Mouse (Mus musculus): ENCODE measurements around the gene Golim4. TPM values are rescaled to one million over a fixed set of nuclear protein-coding genes. Genes with fewer than 3 reads are reported as not detected.

The Golim4 gene
- polyA plus RNA-seq, 2 experiments: 12.5 to 18.8 TPM

- no peak for DNase-seq (ENCODE audit: low read depth in 3 of 3, low spot score in 3 of 3)
- TF ChIP-seq EP300 (IDR thresholded peaks at IDR 0.05; ENCODE audit: low read depth): no peak
- TF ChIP-seq CTCF (IDR thresholded peaks at IDR 0.05; ENCODE audit: low read depth): peak; percentile 62
- no peak for ATAC-seq (ENCODE audit: insufficient read depth)
- Histone ChIP-seq H3K36me3 (replicated peaks; ENCODE audit: control insufficient read depth, insufficient read depth, low read depth) (peaks cover 8% of the 10 kb centered on the region), H3K4me2 (ENCODE audit: low read depth) (no peak overlapping the region), H3K4me3 (ENCODE audit: insufficient read depth in 1 of 2, low read depth in 2 of 2, low read length in 2 of 2) (no peak overlapping the region), H3K27ac (no peak overlapping the region), H3K9ac (replicated peaks) (no peak overlapping the region), H3K27me3 (ENCODE audit: control insufficient read depth, insufficient read depth, low read length) (no peaks in the 10 kb centered on the region), H3K4me1 (replicated peaks; ENCODE audit: control insufficient read depth in 2 of 2, insufficient read depth in 2 of 2, low read length in 1 of 2) (no peaks in the 10 kb centered on the region), H3K9me3 (ENCODE audit: control insufficient read depth, low read length) (no peaks in the 10 kb centered on the region)
- WGBS (ENCODE audit: insufficient replicate concordance): 68% methylated on average over 2 of the region's 2 CpGs
Observed at GRCm38 (mm10) chr3:75879269-75879668, 77.5 kb downstream of the Golim4 start.

- Histone ChIP-seq H3K4me1 (replicated peaks; ENCODE audit: control insufficient read depth in 2 of 2, insufficient read depth in 2 of 2, low read length in 1 of 2) (no peaks in the 10 kb centered on the region), H3K9me3 (ENCODE audit: control insufficient read depth, low read length) (no peaks in the 10 kb centered on the region), H3K4me3 (ENCODE audit: insufficient read depth in 1 of 2, low read depth in 2 of 2, low read length in 2 of 2) (no peak overlapping the region), H3K27ac (no peak overlapping the region), H3K36me3 (replicated peaks; ENCODE audit: control insufficient read depth, insufficient read depth, low read depth) (no peaks in the 10 kb centered on the region), H3K27me3 (ENCODE audit: control insufficient read depth, insufficient read depth, low read length) (no peaks in the 10 kb centered on the region), H3K4me2 (ENCODE audit: low read depth) (no peak overlapping the region), H3K9ac (replicated peaks) (no peak overlapping the region)
- ATAC-seq (ENCODE audit: insufficient read depth): no peak
- DNase-seq (ENCODE audit: low read depth in 3 of 3, low spot score in 3 of 3): no peak
- no peak for TF ChIP-seq CTCF (IDR thresholded peaks at IDR 0.05; ENCODE audit: low read depth)
- TF ChIP-seq EP300 (IDR thresholded peaks at IDR 0.05; ENCODE audit: low read depth): no peak
- WGBS (ENCODE audit: insufficient replicate concordance): 19% methylated on average over 1 of the region's 1 CpGs
Observed at GRCm38 (mm10) chr3:75868886-75869285, 87.9 kb downstream of the Golim4 start.

GRCm38 (mm10) chr3:75864203-75864602, 92.5 kb downstream of the Golim4 start:
- ATAC-seq (ENCODE audit: insufficient read depth) (no peak), DNase-seq (ENCODE audit: low read depth in 3 of 3, low spot score in 3 of 3) (no peak)
- H3K9me3 ChIP-seq (ENCODE audit: control insufficient read depth, low read length): no peaks in the 10 kb centered on the region
- H3K4me1 ChIP-seq (replicated peaks; ENCODE audit: control insufficient read depth in 2 of 2, insufficient read depth in 2 of 2, low read length in 1 of 2): no peaks in the 10 kb centered on the region
- H3K36me3 ChIP-seq (replicated peaks; ENCODE audit: control insufficient read depth, insufficient read depth, low read depth): no peaks in the 10 kb centered on the region
- H3K4me2 ChIP-seq (ENCODE audit: low read depth): no peak overlapping the region
- no peak overlapping the region for H3K9ac ChIP-seq (replicated peaks)
- H3K27me3 ChIP-seq (ENCODE audit: control insufficient read depth, insufficient read depth, low read length): no peaks in the 10 kb centered on the region
- no peak overlapping the region for H3K27ac ChIP-seq
- H3K4me3 ChIP-seq (ENCODE audit: insufficient read depth in 1 of 2, low read depth in 2 of 2, low read length in 2 of 2): no peak overlapping the region
- no peak for TF ChIP-seq EP300 (IDR thresholded peaks at IDR 0.05; ENCODE audit: low read depth)
- TF ChIP-seq CTCF (IDR thresholded peaks at IDR 0.05; ENCODE audit: low read depth): peak; percentile 17; the same call in 1 of the 2 replicates
- 15% methylated on average over 2 of the region's 2 CpGs for WGBS (ENCODE audit: insufficient replicate concordance)

GRCm38 (mm10) chr3:75861677-75862076, 95.1 kb downstream of the Golim4 start:
- WGBS (ENCODE audit: insufficient replicate concordance): 20% methylated on average over 4 of the region's 4 CpGs
- H3K4me3 ChIP-seq (ENCODE audit: insufficient read depth in 1 of 2, low read depth in 2 of 2, low read length in 2 of 2): no peak overlapping the region
- no peak overlapping the region for H3K9ac ChIP-seq (replicated peaks)
- TF ChIP-seq EP300 (IDR thresholded peaks at IDR 0.05; ENCODE audit: low read depth): no peak
- TF ChIP-seq CTCF (IDR thresholded peaks at IDR 0.05; ENCODE audit: low read depth): peak; percentile 82
- H3K27ac ChIP-seq: no peak overlapping the region
- H3K4me2 ChIP-seq (ENCODE audit: low read depth): no peak overlapping the region
- no peaks in the 10 kb centered on the region for H3K27me3 ChIP-seq (ENCODE audit: control insufficient read depth, insufficient read depth, low read length)
- ATAC-seq (ENCODE audit: insufficient read depth) (no peak), DNase-seq (ENCODE audit: low read depth in 3 of 3, low spot score in 3 of 3) (peak in 1 of 3 experiments; percentile 3)
- H3K4me1 ChIP-seq (replicated peaks; ENCODE audit: control insufficient read depth in 2 of 2, insufficient read depth in 2 of 2, low read length in 1 of 2): no peaks in the 10 kb centered on the region
- H3K36me3 ChIP-seq (replicated peaks; ENCODE audit: control insufficient read depth, insufficient read depth, low read depth): no peaks in the 10 kb centered on the region
- no peaks in the 10 kb centered on the region for H3K9me3 ChIP-seq (ENCODE audit: control insufficient read depth, low read length)

GRCm38 (mm10) chr3:75860760-75861159, 96.0 kb downstream of the Golim4 start:
- no peaks in the 10 kb centered on the region for H3K27me3 ChIP-seq (ENCODE audit: control insufficient read depth, insufficient read depth, low read length)
- no peak overlapping the region for H3K4me3 ChIP-seq (ENCODE audit: insufficient read depth in 1 of 2, low read depth in 2 of 2, low read length in 2 of 2)
- H3K9me3 ChIP-seq (ENCODE audit: control insufficient read depth, low read length): no peaks in the 10 kb centered on the region
- no peaks in the 10 kb centered on the region for H3K4me1 ChIP-seq (replicated peaks; ENCODE audit: control insufficient read depth in 2 of 2, insufficient read depth in 2 of 2, low read length in 1 of 2)
- ATAC-seq (ENCODE audit: insufficient read depth) (no peak), DNase-seq (ENCODE audit: low read depth in 3 of 3, low spot score in 3 of 3) (no peak)
- no peak overlapping the region for H3K4me2 ChIP-seq (ENCODE audit: low read depth)
- H3K9ac ChIP-seq (replicated peaks): no peak overlapping the region
- no peaks in the 10 kb centered on the region for H3K36me3 ChIP-seq (replicated peaks; ENCODE audit: control insufficient read depth, insufficient read depth, low read depth)
- WGBS (ENCODE audit: insufficient replicate concordance): 74% methylated on average over 12 of the region's 12 CpGs
- TF ChIP-seq EP300 (IDR thresholded peaks at IDR 0.05; ENCODE audit: low read depth): no peak
- TF ChIP-seq CTCF (IDR thresholded peaks at IDR 0.05; ENCODE audit: low read depth): no peak
- no peak overlapping the region for H3K27ac ChIP-seq
